Mouse (Mus musculus) spleen, adult 2 months (tissue): ENCODE measurements at regions not wholly inside any gene's neighbourhood (a gene's known extent, or its start where the extent isn't known, plus 50 kb on each side); places are given as distances from the start of the nearest gene placed in this dataset.

Source experiments
- CTCF ChIP-seq: fragments of 200-500 bp; IDR thresholded peaks from 2 replicates; pipeline ENCODE4 v1.5.1; 2011; ENCODE audit warnings: mild to moderate bottlenecking, inconsistent platforms; ENCODE audit not compliant: insufficient read depth, insufficient read length, insufficient replicate concordance; ENCODE audit errors: extremely low read depth
- POLR2A ChIP-seq: fragments of 200-500 bp; IDR thresholded peaks from 2 replicates; pipeline ENCODE4 v1.6.1; 2011; ENCODE audit warnings: low read depth, low read length, inconsistent platforms

DNA sequence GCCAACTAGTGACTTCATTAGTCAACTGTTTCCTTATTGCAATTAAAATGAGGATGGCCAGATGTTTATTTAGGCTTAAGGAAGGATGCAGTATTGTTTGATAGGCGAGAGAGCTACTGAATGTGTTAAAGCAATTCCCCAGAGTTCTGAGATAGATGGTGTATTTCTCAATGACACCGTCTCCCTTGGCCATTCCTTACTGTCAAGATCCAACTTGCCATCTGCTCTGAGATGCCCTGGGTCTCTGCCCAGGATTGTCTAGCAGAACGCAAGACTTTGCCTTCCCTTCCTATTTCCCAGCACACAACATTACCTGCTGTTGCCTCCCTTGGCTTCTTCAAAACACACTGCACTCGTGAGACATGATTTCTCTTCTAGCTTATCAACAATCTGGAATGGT lies 690.5 kb upstream of the Car8 start:
- no peak for TF ChIP-seq POLR2A
- no peak for TF ChIP-seq CTCF
